Mouse (Mus musculus): ENCODE data around the gene Gm7361.

GRCm38 (mm10) chr5:26282282-26282681 lies 24.8 kb downstream of the Gm7361 start:
- TF ChIP-seq POLR2A (IDR thresholded peaks at IDR 0.05; ENCODE audit: borderline replicate concordance, low read depth, low read length) (no peak), CTCF (IDR thresholded peaks at IDR 0.05; ENCODE audit: low read depth, low read length) (peak; percentile 73)

Measured in bone marrow macrophage, adult 2 months (primary cell).